Mouse (Mus musculus): Measurements from ENCODE around the gene Mrpl51. TPM values are rescaled to one million over a fixed set of nuclear protein-coding genes. Genes with fewer than 3 reads are reported as not detected.

The Mrpl51 gene
- total and polyA plus RNA-seq, 3 experiments: 166 to 343 (median 303) TPM

GRCm38 (mm10) chr6:125192841-125193240, 1.2 kb downstream of the Mrpl51 start:
- H3K27ac ChIP-seq: peak overlapping the region; percentile 97
- peaks cover 3% of the 10 kb centered on the region for H3K4me1 ChIP-seq (ENCODE audit: control insufficient read depth, insufficient read depth, low read length)
- WGBS: 14% methylated on average over 5 of the region's 5 CpGs
- DNase-seq: no peak
- no peaks in the 10 kb centered on the region for H3K27me3 ChIP-seq (ENCODE audit: control insufficient read depth, insufficient read depth, low read length)
- peak overlapping the region; percentile 67 for H3K4me3 ChIP-seq
- peaks cover 9% of the 10 kb centered on the region for H3K36me3 ChIP-seq (ENCODE audit: control insufficient read depth, insufficient read depth, low read length)
- TF ChIP-seq CTCF (IDR thresholded peaks at IDR 0.05) (no peak), EP300 (IDR thresholded peaks at IDR 0.05; ENCODE audit: insufficient read depth, low read depth, low read length) (no peak), POLR2A (IDR thresholded peaks at IDR 0.05; ENCODE audit: insufficient read depth, low read depth, low read length) (no peak)
- H3K79me2 ChIP-seq (replicated peaks; ENCODE audit: control insufficient read depth, insufficient read depth, low read length): no peaks in the 10 kb centered on the region
- intact Hi-C loops (cut with DNase I): loop anchor here (2.0 kb wide), 1 partner anchor 22 kb away; the partner anchor contains the start of gene Vamp1
- peak overlapping the region; percentile 77 for H3K9ac ChIP-seq (ENCODE audit: low read depth, low read length)

- Histone ChIP-seq H3K4me1 (ENCODE audit: control insufficient read depth, insufficient read depth, low read length) (peaks cover 3% of the 10 kb centered on the region), H3K27me3 (ENCODE audit: control insufficient read depth, insufficient read depth, low read length) (no peaks in the 10 kb centered on the region), H3K4me3 (no peak overlapping the region), H3K36me3 (ENCODE audit: control insufficient read depth, insufficient read depth, low read length) (peaks cover 9% of the 10 kb centered on the region), H3K9ac (ENCODE audit: low read depth, low read length) (no peak overlapping the region), H3K79me2 (replicated peaks; ENCODE audit: control insufficient read depth, insufficient read depth, low read length) (no peaks in the 10 kb centered on the region), H3K27ac (no peak overlapping the region)
- intact Hi-C loops (cut with DNase I): loop anchor here (2.0 kb wide), 1 partner anchor 21 kb away; the partner anchor contains the start of gene Vamp1
- no peak for TF ChIP-seq EP300 (IDR thresholded peaks at IDR 0.05; ENCODE audit: insufficient read depth, low read depth, low read length)
- TF ChIP-seq POLR2A (IDR thresholded peaks at IDR 0.05; ENCODE audit: insufficient read depth, low read depth, low read length): no peak
- TF ChIP-seq CTCF (IDR thresholded peaks at IDR 0.05): no peak
- no peak for DNase-seq
- 30% methylated on average over 7 of the region's 7 CpGs for WGBS
These were observed 1.8 kb downstream of the Mrpl51 start for GRCm38 (mm10) chr6:125193390-125193789.

- Histone ChIP-seq H3K27me3 (ENCODE audit: control insufficient read depth, insufficient read depth, low read length) (no peaks in the 10 kb centered on the region), H3K4me3 (no peak overlapping the region), H3K79me2 (replicated peaks; ENCODE audit: control insufficient read depth, insufficient read depth, low read length) (no peaks in the 10 kb centered on the region), H3K36me3 (ENCODE audit: control insufficient read depth, insufficient read depth, low read length) (peaks cover 9% of the 10 kb centered on the region), H3K4me1 (ENCODE audit: control insufficient read depth, insufficient read depth, low read length) (peaks cover 3% of the 10 kb centered on the region), H3K9ac (ENCODE audit: low read depth, low read length) (no peak overlapping the region), H3K27ac (no peak overlapping the region; the same call in 1 of the 2 replicates)
- no peak for DNase-seq
- intact Hi-C loops (cut with DNase I): no loop called here
- WGBS: 41% methylated on average over 1 of the region's 1 CpGs
- TF ChIP-seq POLR2A (IDR thresholded peaks at IDR 0.05; ENCODE audit: insufficient read depth, low read depth, low read length) (no peak), CTCF (IDR thresholded peaks at IDR 0.05) (no peak), EP300 (IDR thresholded peaks at IDR 0.05; ENCODE audit: insufficient read depth, low read depth, low read length) (no peak)
These were observed 4.0 kb downstream of the Mrpl51 start for GRCm38 (mm10) chr6:125195541-125196075.

GRCm38 (mm10) chr6:125196301-125196700, 4.7 kb downstream of the Mrpl51 start:
- Histone ChIP-seq H3K36me3 (ENCODE audit: control insufficient read depth, insufficient read depth, low read length) (peaks cover 9% of the 10 kb centered on the region), H3K9ac (ENCODE audit: low read depth, low read length) (no peak overlapping the region), H3K4me3 (no peak overlapping the region), H3K27ac (no peak overlapping the region; the same call in 1 of the 2 replicates), H3K27me3 (ENCODE audit: control insufficient read depth, insufficient read depth, low read length) (no peaks in the 10 kb centered on the region), H3K4me1 (ENCODE audit: control insufficient read depth, insufficient read depth, low read length) (peaks cover 1% of the 10 kb centered on the region; the same call in 1 of the 2 replicates), H3K79me2 (replicated peaks; ENCODE audit: control insufficient read depth, insufficient read depth, low read length) (no peaks in the 10 kb centered on the region)
- 72% methylated on average over 3 of the region's 3 CpGs for WGBS
- DNase-seq: no peak
- intact Hi-C loops (cut with DNase I): no loop called here
- TF ChIP-seq CTCF (IDR thresholded peaks at IDR 0.05) (no peak), POLR2A (IDR thresholded peaks at IDR 0.05; ENCODE audit: insufficient read depth, low read depth, low read length) (0 out of 2 replicates have a peak, but pooled peaks have one; percentile 17)

GRCm38 (mm10) chr6:125197166-125197565, 5.6 kb downstream of the Mrpl51 start:
- WGBS: 90% methylated on average over 5 of the region's 5 CpGs
- DNase-seq: no peak
- intact Hi-C loops (cut with DNase I): no loop called here
- Histone ChIP-seq H3K36me3 (ENCODE audit: control insufficient read depth, insufficient read depth, low read length) (peaks cover 9% of the 10 kb centered on the region), H3K4me3 (no peak overlapping the region), H3K79me2 (replicated peaks; ENCODE audit: control insufficient read depth, insufficient read depth, low read length) (no peaks in the 10 kb centered on the region), H3K27ac (no peak overlapping the region), H3K27me3 (ENCODE audit: control insufficient read depth, insufficient read depth, low read length) (no peaks in the 10 kb centered on the region), H3K9ac (ENCODE audit: low read depth, low read length) (no peak overlapping the region), H3K4me1 (ENCODE audit: control insufficient read depth, insufficient read depth, low read length) (peaks cover 1% of the 10 kb centered on the region; the same call in 1 of the 2 replicates)
- TF ChIP-seq CTCF (IDR thresholded peaks at IDR 0.05) (no peak), EP300 (IDR thresholded peaks at IDR 0.05; ENCODE audit: insufficient read depth, low read depth, low read length) (no peak), POLR2A (IDR thresholded peaks at IDR 0.05; ENCODE audit: insufficient read depth, low read depth, low read length) (no peak)

GRCm38 (mm10) chr6:125210436-125210835, 18.8 kb downstream of the Mrpl51 start:
- TF ChIP-seq CTCF (IDR thresholded peaks at IDR 0.05) (peak; percentile 28), EP300 (IDR thresholded peaks at IDR 0.05; ENCODE audit: insufficient read depth, low read depth, low read length) (no peak)

More at GRCm38 (mm10) chr6:125210436-125210835, 18.8 kb downstream of the Mrpl51 start:
- H3K79me2 ChIP-seq (replicated peaks; ENCODE audit: control insufficient read depth, insufficient read depth, low read length): no peaks in the 10 kb centered on the region
- H3K36me3 ChIP-seq (ENCODE audit: control insufficient read depth, insufficient read depth, low read length): no peaks in the 10 kb centered on the region
- intact Hi-C loops (cut with DNase I): loop anchor here (10.0 kb wide), 1 partner anchor 46 kb away; the partner anchor contains the start of gene Gapdh
- no peak overlapping the region for H3K27ac ChIP-seq
- no peak overlapping the region for H3K4me3 ChIP-seq
- no peaks in the 10 kb centered on the region for H3K27me3 ChIP-seq (ENCODE audit: control insufficient read depth, insufficient read depth, low read length)
- 94% methylated on average over 1 of the region's 1 CpGs for WGBS
- H3K9ac ChIP-seq (ENCODE audit: low read depth, low read length): no peak overlapping the region
- H3K4me1 ChIP-seq (ENCODE audit: control insufficient read depth, insufficient read depth, low read length): no peaks in the 10 kb centered on the region
- no peak for DNase-seq
